Mouse (Mus musculus) stomach, postnatal 0 days (tissue): Measurements from ENCODE around the gene Upf1. TPM values are rescaled to one million over a fixed set of nuclear protein-coding genes. Genes with fewer than 3 reads are reported as not detected.

ENCODE experiments used
- ATAC-seq: fragments of 200-750 bp; cut with Nextera tagmentation; 2 replicates; pipeline ENCODE4 v1.8.0; 2017; ENCODE audit not compliant: low FRiP score, low TSS enrichment
- DNase-seq: peaks from one replicate; pipeline ENCODE4 v3.0.0-alpha.2; 2016; ENCODE audit warnings: low spot score
- H3K27ac ChIP-seq: fragments of 300-500 bp; sonication (generic); replicated peaks from 2 replicates; pipeline ENCODE4 v1.5.1; 2014; ENCODE audit warnings: mild to moderate bottlenecking, control low read depth
- H3K27me3 ChIP-seq: fragments of 300-500 bp; sonication (generic); 2 replicates; pipeline ENCODE4 v1.6.1; 2014; ENCODE audit warnings: low read length; ENCODE audit not compliant: control insufficient read depth, insufficient read depth
- H3K36me3 ChIP-seq: fragments of 300-500 bp; sonication (generic); 2 replicates; pipeline ENCODE4 v1.6.1; 2014; ENCODE audit warnings: low read length, mixed read lengths; ENCODE audit not compliant: control insufficient read depth, insufficient read depth
- H3K4me1 ChIP-seq: fragments of 300-500 bp; sonication (generic); replicated peaks from 2 replicates; pipeline ENCODE4 v1.6.1; 2014; ENCODE audit warnings: antibody characterized with exemption; ENCODE audit not compliant: control insufficient read depth, insufficient read depth
- H3K4me2 ChIP-seq: fragments of 300-500 bp; sonication (generic); replicated peaks from 2 replicates; pipeline ENCODE4 v1.6.1; 2014; ENCODE audit warnings: low read depth, mild to moderate bottlenecking, control low read depth, moderate library complexity
- H3K4me3 ChIP-seq: fragments of 300-500 bp; sonication (generic); 2 replicates; pipeline ENCODE4 v1.5.1; 2014; ENCODE audit warnings: low read depth, low read length, control low read depth
- H3K9ac ChIP-seq: fragments of 300-500 bp; sonication (generic); 2 replicates; pipeline ENCODE4 v1.6.1; 2014; ENCODE audit warnings: mild to moderate bottlenecking, low read length, control low read depth, mixed read lengths
- H3K9me3 ChIP-seq: fragments of 300-500 bp; sonication (generic); 2 replicates; pipeline ENCODE4 v1.6.1; 2016; ENCODE audit warnings: low read length; ENCODE audit not compliant: control insufficient read depth
- CTCF ChIP-seq: IDR thresholded peaks from 2 replicates; pipeline ENCODE4 v1.5.1; 2016; ENCODE audit warnings: antibody characterized with exemption, low read depth, mild to moderate bottlenecking, moderate library complexity
- EP300 ChIP-seq: optimal IDR thresholded peaks from 2 replicates; pipeline ENCODE3; 2016; ENCODE audit warnings: antibody characterized with exemption
- WGBS: fragments of 180-500 bp; shearing (Covaris S2); extraction: QIAGEN DNeasy Blood & Tissue Kit; methylation state at CpG from one replicate; pipeline ENCODE4 v1.1.7; 2014; 5-methylcytosine and 5-hydroxymethylcytosine counted together
- polyA plus RNA-seq: library from polyadenylated mRNA; unstranded; fragments of >200 nt; fragmentation: Nextera tagmentation; extraction: Ambion mirVana; gene quantifications from 2 replicates; pipeline ENCODE4 v1.2.1, GENCODE M21; 2015

Gene Upf1
- 9.5 and 9.6 TPM in 2 replicates for polyA plus RNA-seq

GRCm38 (mm10) chr8:70353194-70353817, at the start of gene Upf1:
TSS of gene Upf1 (minus strand) at chr8:70353278.
- peaks cover 11% of the 10 kb centered on the region; the same call in 1 of the 2 replicates for H3K4me1 ChIP-seq
- ATAC-seq (peak; percentile 89), DNase-seq (peak; percentile 100)
- H3K4me3 ChIP-seq = peak within 1 kb of the TSS; percentile 94
- H3K27me3 ChIP-seq = no peaks in the 10 kb centered on the region
- H3K36me3 ChIP-seq = peaks cover 6% of the 10 kb centered on the region; the same call in 1 of the 2 replicates
- peak within 1 kb of the TSS; percentile 94 for H3K4me2 ChIP-seq
- H3K9me3 ChIP-seq = no peaks in the 10 kb centered on the region
- peak within 1 kb of the TSS; percentile 92 for H3K27ac ChIP-seq
- TF ChIP-seq CTCF (no peak), EP300 (no peak)
- H3K9ac ChIP-seq = peak within 1 kb of the TSS; percentile 97
- WGBS = under 1% methylated on average over 48 of the region's 69 CpGs

GRCm38 (mm10) chr8:70397611-70398563, 44.8 kb upstream of the Upf1 start:
- Histone ChIP-seq H3K4me2 (no peak overlapping the region), H3K27ac (no peak overlapping the region), H3K9ac (no peak overlapping the region), H3K4me1 (no peaks in the 10 kb centered on the region), H3K27me3 (no peaks in the 10 kb centered on the region), H3K9me3 (no peaks in the 10 kb centered on the region), H3K36me3 (0 out of 2 replicates have a peak, but pooled peaks cover 8% of the 10 kb centered on the region), H3K4me3 (no peak overlapping the region)
- no peak for TF ChIP-seq CTCF
- TF ChIP-seq EP300 = no peak
- no peak for ATAC-seq
- WGBS = 87% methylated on average over 16 of the region's 16 CpGs
- DNase-seq = no peak

GRCm38 (mm10) chr8:70396184-70396583, 43.1 kb upstream of the Upf1 start:
- no peak for TF ChIP-seq CTCF
- TF ChIP-seq EP300 = no peak
- Histone ChIP-seq H3K9me3 (no peaks in the 10 kb centered on the region), H3K36me3 (0 out of 2 replicates have a peak, but pooled peaks cover 8% of the 10 kb centered on the region), H3K4me3 (no peak overlapping the region), H3K9ac (peak overlapping the region; percentile 2; the same call in 1 of the 2 replicates), H3K27me3 (no peaks in the 10 kb centered on the region), H3K4me2 (no peak overlapping the region), H3K4me1 (no peaks in the 10 kb centered on the region), H3K27ac (no peak overlapping the region)
- WGBS = 71% methylated on average over 5 of the region's 5 CpGs
- DNase-seq (no peak), ATAC-seq (no peak)

GRCm38 (mm10) chr8:70395649-70396048, 42.6 kb upstream of the Upf1 start:
- WGBS = 55% methylated on average over 5 of the region's 5 CpGs
- no peak overlapping the region for H3K9ac ChIP-seq
- TF ChIP-seq EP300 (no peak), CTCF (no peak)
- no peak overlapping the region for H3K4me3 ChIP-seq
- H3K36me3 ChIP-seq = 0 out of 2 replicates have a peak, but pooled peaks cover 11% of the 10 kb centered on the region
- H3K4me1 ChIP-seq = no peaks in the 10 kb centered on the region
- H3K27ac ChIP-seq = no peak overlapping the region
- H3K9me3 ChIP-seq = no peaks in the 10 kb centered on the region
- H3K4me2 ChIP-seq = no peak overlapping the region
- peak; percentile 52 for DNase-seq
- H3K27me3 ChIP-seq = no peaks in the 10 kb centered on the region
- peak; percentile 22; the same call in 1 of the 2 replicates for ATAC-seq

- 0 out of 2 replicates have a peak, but pooled peaks cover 9% of the 10 kb centered on the region for H3K36me3 ChIP-seq
- 0 out of 2 replicates have a peak overlapping the region, but pooled peaks have one; percentile 8 for H3K27ac ChIP-seq
- no peak overlapping the region for H3K4me2 ChIP-seq
- no peaks in the 10 kb centered on the region for H3K4me1 ChIP-seq
- H3K9ac ChIP-seq = no peak overlapping the region
- 79% methylated on average over 8 of the region's 8 CpGs for WGBS
- TF ChIP-seq CTCF (no peak), EP300 (no peak)
- ATAC-seq = no peak
- H3K9me3 ChIP-seq = no peaks in the 10 kb centered on the region
- no peak for DNase-seq
- H3K4me3 ChIP-seq = no peak overlapping the region
- H3K27me3 ChIP-seq = no peaks in the 10 kb centered on the region
Measured at GRCm38 (mm10) chr8:70394269-70394998, 41.4 kb upstream of the Upf1 start.
